Mouse (Mus musculus): ENCODE results near the gene Psmc4. TPM values are rescaled to one million over a fixed set of nuclear protein-coding genes. Genes with fewer than 3 reads are reported as not detected.

The Psmc4 gene
- total and polyA plus RNA-seq, 3 experiments = 267 to 286 TPM; not detected in 1

GRCm38 (mm10) chr7:28069546-28070172 is 19.8 kb upstream of the Psmc4 start:
- Histone ChIP-seq H3K9me3 (replicated peaks; ENCODE audit: insufficient read depth, low read length) (no peaks in the 10 kb centered on the region), H3K27me3 (ENCODE audit: control insufficient read depth in 1 of 2, insufficient read depth in 2 of 2, low read length in 2 of 2) (no peaks in the 10 kb centered on the region; a peak in 1 of 4 replicates), H3K4me1 (ENCODE audit: control insufficient read depth in 1 of 2, insufficient read depth in 2 of 2, low read length in 2 of 2) (no peaks in the 10 kb centered on the region), H3K9ac (ENCODE audit: control insufficient read depth, low read depth, low read length, poor library complexity, severe bottlenecking) (no peak overlapping the region), H3K4me3 (ENCODE audit: control insufficient read depth in 1 of 2, insufficient read depth in 1 of 2, low read depth in 2 of 2, low read length in 2 of 2) (no peak overlapping the region), H3K79me2 (ENCODE audit: control insufficient read depth, insufficient read depth, low read length, poor library complexity) (no peaks in the 10 kb centered on the region), H3K36me3 (ENCODE audit: control insufficient read depth in 1 of 2, insufficient read depth in 2 of 2, low read length in 2 of 2) (no peaks in the 10 kb centered on the region), H3K27ac (ENCODE audit: control insufficient read depth, low read depth, low read length) (no peak overlapping the region)
- DNase-seq (ENCODE audit: low read depth, low spot score) = no peak
- TF ChIP-seq ZC3H11A (IDR thresholded peaks at IDR 0.05; ENCODE audit: low read depth, low read length) (no peak), SMC3 (IDR thresholded peaks at IDR 0.05; ENCODE audit: low read depth, low read length) (no peak)

DNA sequence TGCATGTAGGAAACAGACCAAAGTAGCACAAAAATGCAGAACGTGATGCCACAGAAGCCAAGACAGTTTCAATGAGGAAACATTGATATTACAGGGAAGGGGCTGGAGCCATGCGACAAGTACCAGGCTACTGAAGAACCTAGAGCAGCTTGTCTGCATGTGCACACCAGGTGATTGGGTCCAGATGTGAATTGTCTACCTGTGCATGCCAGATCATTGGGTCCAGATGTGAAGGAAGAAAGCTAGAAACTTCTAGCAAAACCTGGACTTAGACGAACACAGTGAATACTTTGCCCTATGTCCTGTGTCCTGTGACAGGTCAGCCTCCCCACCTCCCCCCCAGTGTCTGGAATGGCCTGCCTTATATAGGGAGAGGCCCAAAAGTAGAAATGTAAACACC is 18.8 kb upstream of the Psmc4 start:
- Histone ChIP-seq H3K4me1 (ENCODE audit: control insufficient read depth in 1 of 2, insufficient read depth in 2 of 2, low read length in 2 of 2) (no peaks in the 10 kb centered on the region), H3K9ac (ENCODE audit: control insufficient read depth, low read depth, low read length, poor library complexity, severe bottlenecking) (no peak overlapping the region), H3K79me2 (ENCODE audit: control insufficient read depth, insufficient read depth, low read length, poor library complexity) (no peaks in the 10 kb centered on the region), H3K9me3 (replicated peaks; ENCODE audit: insufficient read depth, low read length) (no peaks in the 10 kb centered on the region), H3K4me3 (ENCODE audit: control insufficient read depth in 1 of 2, insufficient read depth in 1 of 2, low read depth in 2 of 2, low read length in 2 of 2) (no peak overlapping the region), H3K36me3 (ENCODE audit: control insufficient read depth in 1 of 2, insufficient read depth in 2 of 2, low read length in 2 of 2) (no peaks in the 10 kb centered on the region), H3K27ac (ENCODE audit: control insufficient read depth, low read depth, low read length) (no peak overlapping the region), H3K27me3 (ENCODE audit: control insufficient read depth in 1 of 2, insufficient read depth in 2 of 2, low read length in 2 of 2) (no peaks in the 10 kb centered on the region; a peak in 1 of 4 replicates)
- TF ChIP-seq GATA1 (IDR thresholded peaks at IDR 0.05; ENCODE audit: low read depth, low read length) (no peak), HCFC1 (IDR thresholded peaks at IDR 0.05; ENCODE audit: low read depth, low read length) (no peak), CTCF (IDR thresholded peaks at IDR 0.05 in 2 of 3, conservative IDR thresholded peaks at IDR 0.05 in 1 of 3; ENCODE audit: control insufficient read depth in 1 of 3, insufficient read depth in 1 of 3, low read depth in 2 of 3, low read length in 3 of 3, poor library complexity in 1 of 3, severe bottlenecking in 1 of 3) (no peak), POLR2A (IDR thresholded peaks at IDR 0.05; ENCODE audit: control insufficient read depth in 1 of 2, insufficient read depth in 1 of 2, low read depth in 1 of 2, low read length in 2 of 2, poor library complexity in 1 of 2) (no peak), MYC (IDR thresholded peaks at IDR 0.05; ENCODE audit: low read depth, low read length) (no peak), E2F4 (IDR thresholded peaks at IDR 0.05; ENCODE audit: borderline replicate concordance, low read depth, low read length) (no peak), USF1 (IDR thresholded peaks at IDR 0.05; ENCODE audit: low read depth, low read length) (no peak)
- no peak for DNase-seq (ENCODE audit: low read depth, low spot score)

DNA sequence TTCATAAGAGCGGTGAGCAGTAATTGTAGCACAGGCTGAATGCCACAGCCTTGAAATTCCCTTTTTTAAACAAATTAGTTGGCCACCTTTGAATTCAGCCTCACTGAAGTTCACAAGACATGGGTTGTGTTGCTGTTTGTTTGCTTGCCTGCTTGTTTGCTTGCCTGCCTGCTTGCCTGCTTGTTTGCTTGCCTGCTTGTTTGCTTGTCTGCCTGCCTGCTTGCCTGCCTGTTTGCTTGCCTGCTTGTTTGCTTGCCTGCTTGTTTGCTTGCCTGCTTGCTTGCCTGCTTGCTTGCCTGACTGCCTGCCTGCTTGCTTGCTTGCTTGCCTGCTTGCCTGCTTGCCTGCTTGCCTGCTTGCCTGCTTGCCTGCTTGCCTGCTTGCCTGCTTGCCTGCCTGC is 10.1 kb upstream of the Psmc4 start:
- Histone ChIP-seq H3K9me3 (replicated peaks; ENCODE audit: insufficient read depth, low read length) (no peaks in the 10 kb centered on the region), H3K79me2 (ENCODE audit: control insufficient read depth, insufficient read depth, low read length, poor library complexity) (no peaks in the 10 kb centered on the region), H3K9ac (ENCODE audit: control insufficient read depth, low read depth, low read length, poor library complexity, severe bottlenecking) (no peak overlapping the region), H3K36me3 (ENCODE audit: control insufficient read depth in 1 of 2, insufficient read depth in 2 of 2, low read length in 2 of 2) (no peaks in the 10 kb centered on the region), H3K27me3 (ENCODE audit: control insufficient read depth in 1 of 2, insufficient read depth in 2 of 2, low read length in 2 of 2) (peaks cover 8 to 11% of the 10 kb centered on the region in 2 experiments), H3K27ac (ENCODE audit: control insufficient read depth, low read depth, low read length) (no peak overlapping the region), H3K4me3 (ENCODE audit: control insufficient read depth in 1 of 2, insufficient read depth in 1 of 2, low read depth in 2 of 2, low read length in 2 of 2) (no peak overlapping the region), H3K4me1 (ENCODE audit: control insufficient read depth in 1 of 2, insufficient read depth in 2 of 2, low read length in 2 of 2) (no peaks in the 10 kb centered on the region)
- TF ChIP-seq KAT2A (conservative IDR thresholded peaks at IDR 0.05; ENCODE audit: low read depth, low read length) = no peak
- no peak for TF ChIP-seq CHD1 (IDR thresholded peaks at IDR 0.05; ENCODE audit: low read depth, low read length)
- no peak for TF ChIP-seq MYB (IDR thresholded peaks at IDR 0.05; ENCODE audit: low read depth, low read length)
- no peak for TF ChIP-seq HCFC1 (IDR thresholded peaks at IDR 0.05; ENCODE audit: low read depth, low read length)
- TF ChIP-seq GABPA (IDR thresholded peaks at IDR 0.05; ENCODE audit: low read depth, low read length) = no peak
- no peak for TF ChIP-seq ELF1 (IDR thresholded peaks at IDR 0.05; ENCODE audit: low read depth, low read length)
- no peak for TF ChIP-seq TAL1 (IDR thresholded peaks at IDR 0.05; ENCODE audit: low read length)
- TF ChIP-seq MEF2A (IDR thresholded peaks at IDR 0.05; ENCODE audit: extremely low read depth, insufficient replicate concordance, low read depth, low read length, poor library complexity, severe bottlenecking) = no peak
- no peak for DNase-seq (ENCODE audit: low read depth, low spot score)
